Mouse (Mus musculus): ENCODE results near the gene Fbxw8.

- TF ChIP-seq CTCF (IDR thresholded peaks at IDR 0.05; ENCODE audit: low read depth) = no peak
- TF ChIP-seq EP300 (IDR thresholded peaks at IDR 0.05; ENCODE audit: low read depth) = no peak
These were observed 9.3 kb upstream of the Fbxw8 start, which contains the start of gene Hrk for GRCm38 (mm10) chr5:118164581-118164980.

Measured in heart, postnatal 0 days (tissue).